Mouse (Mus musculus): Measurements from ENCODE around the gene Abhd11. TPM values are rescaled to one million over a fixed set of nuclear protein-coding genes. Genes with fewer than 3 reads are reported as not detected.
A peak's percentile ranks its signal among the peaks of the same experiment; 100 is the strongest.
"Not testable (repeated sequence)": the region's sequence is repeated elsewhere in the genome, so short reads cannot be mapped to it uniquely, and the experiment has no call there.

Abhd11 gene
- polyA plus RNA-seq (2012; ENCODE audit: insufficient read depth, insufficient read length, missing spikeins), result 12.2 and 13.0 TPM in 2 replicates

DNA sequence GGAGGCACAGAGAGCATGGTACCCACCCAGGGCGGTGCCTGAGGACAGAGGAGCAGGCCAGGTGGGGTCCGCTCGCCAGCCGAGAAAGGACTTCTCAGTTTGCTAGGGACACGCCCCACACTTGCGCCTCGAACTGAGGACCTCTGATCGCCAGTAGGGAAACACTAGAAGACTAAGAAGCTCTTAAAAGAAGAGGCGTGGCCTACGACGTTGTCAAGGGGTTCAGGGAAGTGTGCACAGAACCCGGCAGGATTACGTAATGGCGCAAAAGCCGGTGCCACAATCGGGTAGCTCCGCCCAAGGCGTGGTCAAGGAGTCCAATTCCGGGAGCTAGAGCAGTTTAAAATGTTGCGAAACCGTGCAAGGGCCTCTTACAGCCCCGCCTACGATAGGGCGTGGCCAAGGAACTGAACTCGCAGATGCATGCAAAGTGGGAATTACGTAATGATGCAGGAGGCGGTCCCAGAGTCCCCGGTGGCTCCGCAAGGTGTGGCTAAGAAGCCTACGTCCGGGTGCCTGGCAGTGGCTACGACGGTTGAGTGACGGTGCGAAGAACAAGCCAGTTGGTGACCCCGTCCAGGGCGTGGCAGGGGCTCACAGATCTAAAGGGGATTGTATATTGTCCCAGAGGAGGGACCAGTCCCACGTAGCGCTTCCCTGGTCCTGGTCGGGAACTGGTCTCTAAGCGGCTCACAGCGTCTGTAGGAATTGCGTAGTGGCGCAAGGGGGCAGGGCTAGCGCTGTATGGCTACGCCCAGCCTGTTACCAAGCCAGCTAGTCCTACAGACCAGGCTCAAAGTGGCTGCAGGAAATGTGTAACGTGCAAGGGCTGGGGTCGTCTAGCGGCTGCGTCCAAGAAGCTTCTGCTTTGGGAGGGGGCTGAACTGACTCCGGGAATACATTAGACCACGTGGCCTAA, at the start of gene Abhd11:
Gene Abhd11, plus strand, starts transcription at position 482 of the 919 bp plus-strand sequence.
- Histone ChIP-seq H3K27ac (ENCODE audit: insufficient read depth, low read depth, low read length) (peak within 1 kb of the TSS; percentile 90), H3K4me1 (ENCODE audit: control insufficient read depth, insufficient read depth, low read length) (peaks cover 9% of the 10 kb centered on the region), H3K4me3 (ENCODE audit: insufficient read depth, low read length) (peak within 1 kb of the TSS; percentile 79)
- TF ChIP-seq CTCF (IDR thresholded peaks at IDR 0.05; ENCODE audit: low read depth, low read length), result no peak
- TF ChIP-seq POLR2A (IDR thresholded peaks at IDR 0.05; ENCODE audit: borderline replicate concordance, low read depth, low read length), result no peak

DNA sequence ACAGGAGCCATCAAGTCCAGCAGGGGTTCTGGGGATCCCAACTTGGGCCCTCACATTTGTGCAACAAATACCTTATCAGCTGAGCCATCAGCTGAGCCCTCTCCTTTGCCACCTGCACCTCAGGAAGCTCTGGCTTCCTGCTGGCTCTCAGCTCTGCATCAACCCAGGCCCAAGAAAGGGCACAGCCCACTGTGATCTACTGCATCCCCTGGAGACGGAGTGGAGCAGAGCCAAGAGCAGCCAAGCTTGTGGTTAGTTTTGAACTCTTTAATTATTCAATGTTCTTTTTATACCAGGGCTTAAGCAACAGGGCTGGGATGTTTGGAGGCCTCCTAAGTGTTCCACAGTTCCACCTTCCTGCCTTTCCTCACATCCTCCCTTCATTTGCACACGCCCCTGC, 48.5 kb upstream of the Abhd11 start:
- no peak for TF ChIP-seq POLR2A (IDR thresholded peaks at IDR 0.05; ENCODE audit: borderline replicate concordance, low read depth, low read length)
- no peak for TF ChIP-seq CTCF (IDR thresholded peaks at IDR 0.05; ENCODE audit: low read depth, low read length)
- H3K4me1 ChIP-seq (ENCODE audit: control insufficient read depth, insufficient read depth, low read length), result peaks cover 41% of the 10 kb centered on the region
- no peak overlapping the region for H3K27ac ChIP-seq (ENCODE audit: insufficient read depth, low read depth, low read length)
- no peak overlapping the region for H3K4me3 ChIP-seq (ENCODE audit: insufficient read depth, low read length)

DNA sequence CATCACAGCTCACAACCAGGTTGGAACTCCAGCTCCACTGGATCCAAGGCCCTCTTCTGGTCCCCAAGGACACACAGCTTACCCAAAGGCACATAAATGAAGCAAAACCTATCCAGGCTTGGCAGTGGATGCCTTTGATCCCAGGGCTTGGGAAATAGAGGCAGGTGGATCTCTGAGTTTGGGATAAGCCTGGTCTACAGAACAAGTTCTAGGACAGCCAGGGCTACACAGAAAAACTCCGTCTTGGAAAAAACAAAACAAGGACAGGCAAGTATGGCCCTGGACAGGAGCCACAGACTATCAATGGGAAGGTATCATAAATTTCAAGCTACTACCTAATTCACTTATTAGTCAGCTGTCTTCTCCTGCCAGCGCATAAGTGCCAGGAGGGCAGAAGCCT, 47.4 kb upstream of the Abhd11 start:
- TF ChIP-seq POLR2A (IDR thresholded peaks at IDR 0.05; ENCODE audit: borderline replicate concordance, low read depth, low read length) (no peak), CTCF (IDR thresholded peaks at IDR 0.05; ENCODE audit: low read depth, low read length) (no peak)
- Histone ChIP-seq H3K4me3 (ENCODE audit: insufficient read depth, low read length) (no peak overlapping the region), H3K4me1 (ENCODE audit: control insufficient read depth, insufficient read depth, low read length) (peaks cover 40% of the 10 kb centered on the region), H3K27ac (ENCODE audit: insufficient read depth, low read depth, low read length) (no peak overlapping the region)

GRCm38 (mm10) chr5:134963546-134963945, 45.4 kb upstream of the Abhd11 start:
- no peak for TF ChIP-seq CTCF (IDR thresholded peaks at IDR 0.05; ENCODE audit: low read depth, low read length)
- TF ChIP-seq POLR2A (IDR thresholded peaks at IDR 0.05; ENCODE audit: borderline replicate concordance, low read depth, low read length), result no peak
- no peak overlapping the region for H3K4me3 ChIP-seq (ENCODE audit: insufficient read depth, low read length)
- no peak overlapping the region for H3K27ac ChIP-seq (ENCODE audit: insufficient read depth, low read depth, low read length)
- H3K4me1 ChIP-seq (ENCODE audit: control insufficient read depth, insufficient read depth, low read length), result peaks cover 25% of the 10 kb centered on the region

- H3K4me3 ChIP-seq (ENCODE audit: insufficient read depth, low read length); H3K27ac ChIP-seq (ENCODE audit: insufficient read depth, low read depth, low read length): not testable (repeated sequence)
- H3K4me1 ChIP-seq (ENCODE audit: control insufficient read depth, insufficient read depth, low read length), result peaks cover 17% of the 10 kb centered on the region
Observed at GRCm38 (mm10) chr5:134964655-134965054, 44.3 kb upstream of the Abhd11 start.

DNA sequence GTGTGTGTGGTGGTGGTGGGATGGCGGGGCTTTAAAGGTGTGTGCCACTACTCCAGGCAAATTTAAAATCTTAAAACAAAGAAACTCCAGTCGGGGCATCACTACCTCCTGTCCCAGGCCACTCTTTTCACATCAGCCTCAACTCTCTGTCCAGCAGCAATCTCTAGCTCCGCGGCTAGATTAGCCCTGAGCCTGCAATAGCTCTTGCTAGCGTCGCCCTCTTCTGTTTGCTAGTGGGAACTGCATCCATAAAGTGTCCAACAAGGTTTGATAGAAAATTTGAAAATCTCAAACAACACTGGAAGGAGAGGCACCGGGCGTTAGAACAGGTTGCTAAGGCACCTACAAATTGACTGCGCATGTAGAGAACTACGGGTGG, 43.5 kb upstream of the Abhd11 start:
- no peak overlapping the region for H3K27ac ChIP-seq (ENCODE audit: insufficient read depth, low read depth, low read length)
- TF ChIP-seq POLR2A (IDR thresholded peaks at IDR 0.05; ENCODE audit: borderline replicate concordance, low read depth, low read length), result no peak
- TF ChIP-seq CTCF (IDR thresholded peaks at IDR 0.05; ENCODE audit: low read depth, low read length), result peak; percentile 50; the same call in 1 of the 2 replicates
- H3K4me3 ChIP-seq (ENCODE audit: insufficient read depth, low read length), result peak overlapping the region; percentile 40
- H3K4me1 ChIP-seq (ENCODE audit: control insufficient read depth, insufficient read depth, low read length), result peaks cover 12% of the 10 kb centered on the region

- Histone ChIP-seq H3K27ac (ENCODE audit: insufficient read depth, low read depth, low read length) (no peak overlapping the region), H3K4me1 (ENCODE audit: control insufficient read depth, insufficient read depth, low read length) (peaks cover 8% of the 10 kb centered on the region), H3K4me3 (ENCODE audit: insufficient read depth, low read length) (peak overlapping the region; percentile 40)
- TF ChIP-seq CTCF (IDR thresholded peaks at IDR 0.05; ENCODE audit: low read depth, low read length) (peak; percentile 40; the same call in 1 of the 2 replicates), POLR2A (IDR thresholded peaks at IDR 0.05; ENCODE audit: borderline replicate concordance, low read depth, low read length) (no peak)
Observed at GRCm38 (mm10) chr5:134965852-134966821, 42.8 kb upstream of the Abhd11 start.

DNA sequence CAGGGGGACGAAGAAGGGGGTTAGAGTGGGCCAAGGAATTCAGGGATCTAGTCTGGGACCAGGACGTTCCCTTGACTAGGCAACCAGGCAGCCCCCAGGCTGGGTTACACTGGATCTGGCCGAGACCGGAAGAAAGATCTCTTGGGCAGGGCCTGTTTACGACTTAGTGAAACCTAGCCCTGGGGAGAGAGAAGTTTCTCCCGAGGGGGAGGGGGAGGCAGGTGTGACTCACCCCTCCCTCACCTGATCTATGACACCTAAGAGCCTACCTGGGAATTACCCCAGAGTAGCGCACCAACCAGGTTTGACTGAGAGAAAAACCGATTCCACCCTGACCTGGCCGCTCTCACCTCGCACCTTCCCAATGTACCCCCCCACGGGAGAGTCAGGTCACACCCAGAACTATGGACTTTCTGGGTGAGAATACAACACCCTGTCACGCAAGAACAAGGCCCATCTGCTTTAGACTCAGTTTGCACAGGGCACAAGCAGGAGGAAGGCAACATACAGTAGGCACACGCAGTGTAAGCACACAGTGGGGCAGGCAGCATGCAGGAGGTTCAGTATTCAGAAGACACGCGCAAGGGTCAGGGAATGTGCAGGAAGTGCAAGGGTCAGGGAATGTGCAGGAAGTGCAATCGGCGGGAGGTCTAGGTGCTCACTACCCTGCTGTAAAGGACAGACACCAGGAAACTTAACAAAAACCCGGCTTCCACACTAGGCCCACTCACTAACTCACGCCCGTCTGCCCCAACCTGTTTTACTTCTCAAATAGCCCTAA, 41.6 kb upstream of the Abhd11 start:
- H3K27ac ChIP-seq (ENCODE audit: insufficient read depth, low read depth, low read length), result no peak overlapping the region
- H3K4me1 ChIP-seq (ENCODE audit: control insufficient read depth, insufficient read depth, low read length), result peaks cover 10% of the 10 kb centered on the region
- no peak overlapping the region for H3K4me3 ChIP-seq (ENCODE audit: insufficient read depth, low read length)
- TF ChIP-seq POLR2A (IDR thresholded peaks at IDR 0.05; ENCODE audit: borderline replicate concordance, low read depth, low read length), result no peak
- TF ChIP-seq CTCF (IDR thresholded peaks at IDR 0.05; ENCODE audit: low read depth, low read length), result no peak

DNA sequence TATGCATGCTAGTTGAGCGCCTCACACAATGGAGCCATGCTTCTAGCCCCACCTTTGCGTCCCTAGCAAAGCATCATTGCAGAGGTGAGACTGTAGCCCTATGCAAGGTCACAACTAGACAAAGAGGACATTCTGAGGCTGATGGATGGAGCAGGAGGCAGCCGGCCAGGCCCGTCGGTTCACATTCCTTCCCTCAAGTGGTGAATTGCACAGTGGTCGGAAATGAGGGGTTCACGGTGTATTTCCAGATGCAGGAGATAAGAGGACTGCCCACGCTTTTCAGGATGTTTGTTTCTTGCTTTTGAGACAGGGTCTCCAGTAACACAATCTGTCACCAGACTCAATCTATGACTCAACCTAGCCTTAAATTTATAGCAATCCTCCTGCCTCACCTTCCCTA, 38.3 kb upstream of the Abhd11 start:
- Histone ChIP-seq H3K4me1 (ENCODE audit: control insufficient read depth, insufficient read depth, low read length) (peaks cover 30% of the 10 kb centered on the region), H3K4me3 (ENCODE audit: insufficient read depth, low read length) (no peak overlapping the region), H3K27ac (ENCODE audit: insufficient read depth, low read depth, low read length) (no peak overlapping the region)
- TF ChIP-seq CTCF (IDR thresholded peaks at IDR 0.05; ENCODE audit: low read depth, low read length) (no peak), POLR2A (IDR thresholded peaks at IDR 0.05; ENCODE audit: borderline replicate concordance, low read depth, low read length) (no peak)
